Mouse (Mus musculus) forebrain, postnatal 0 days (tissue): ENCODE results near the gene Adam12. TPM values are rescaled to one million over a fixed set of nuclear protein-coding genes. Genes with fewer than 3 reads are reported as not detected.

ENCODE experiments used
- ATAC-seq: fragments of 200-750 bp; cut with Nextera tagmentation; 2 replicates; pipeline ENCODE4 v1.8.0; 2017; ENCODE audit warnings: mild to moderate bottlenecking, moderate library complexity
- DNase-seq: peaks from one replicate; pipeline ENCODE4 v3.0.0-alpha.2; 2015
- H3K27ac ChIP-seq: fragments of 300-500 bp; sonication (generic); 2 replicates; pipeline ENCODE4 v1.5.1; 2014; ENCODE audit warnings: low read depth, mild to moderate bottlenecking, antibody characterized with exemption, low read length, moderate library complexity, mixed read lengths
- H3K27me3 ChIP-seq: fragments of 300-500 bp; sonication (generic); 2 replicates; pipeline ENCODE4 v1.6.1; 2014; ENCODE audit warnings: mild to moderate bottlenecking, low read length, mixed read lengths; ENCODE audit not compliant: insufficient read depth
- H3K36me3 ChIP-seq: fragments of 300-500 bp; sonication (generic); 2 replicates; pipeline ENCODE4 v1.6.1; 2014; ENCODE audit warnings: mild to moderate bottlenecking, moderate library complexity; ENCODE audit not compliant: insufficient read depth
- H3K4me1 ChIP-seq: fragments of 300-500 bp; sonication (generic); 2 replicates; pipeline ENCODE4 v1.6.1; 2014; ENCODE audit warnings: antibody characterized with exemption; ENCODE audit not compliant: insufficient read depth
- H3K4me2 ChIP-seq: fragments of 300-500 bp; sonication (generic); 2 replicates; pipeline ENCODE4 v1.6.1; 2014; ENCODE audit warnings: low read depth, mild to moderate bottlenecking, moderate library complexity
- H3K4me3 ChIP-seq: fragments of 300-500 bp; sonication (generic); 2 replicates; pipeline ENCODE4 v1.5.1; 2014; ENCODE audit warnings: low read depth, low read length, mixed read lengths
- H3K9ac ChIP-seq: fragments of 300-500 bp; sonication (generic); 2 replicates; pipeline ENCODE4 v1.6.1; 2014; ENCODE audit warnings: mild to moderate bottlenecking
- H3K9me3 ChIP-seq: fragments of 300-500 bp; sonication (generic); 2 replicates; pipeline ENCODE4 v1.6.1; 2016; ENCODE audit warnings: low read length
- CTCF ChIP-seq: sonication (generic); IDR thresholded peaks from 2 replicates; pipeline ENCODE4 v1.5.1; 2016; ENCODE audit warnings: antibody characterized with exemption, control low read depth, low read depth
- WGBS: fragments of 180-500 bp; shearing (Covaris S2); extraction: QIAGEN DNeasy Blood & Tissue Kit; methylation state at CpG from one replicate; pipeline ENCODE4 v1.1.7; 2014; 5-methylcytosine and 5-hydroxymethylcytosine counted together
- polyA plus RNA-seq: library from polyadenylated mRNA; unstranded; fragments of >200 nt; fragmentation: Nextera tagmentation; extraction: Ambion mirVana; gene quantifications from 2 replicates; pipeline ENCODE4 v1.2.1, GENCODE M21; 2015
- total RNA-seq: library from RNA; depleted of rRNA; stranded (reverse); fragments of >200 nt; gene quantifications from 2 replicates; pipeline ENCODE4 v1.2.3, GENCODE M21; 2014

The Adam12 gene
- total and polyA plus RNA-seq, 2 experiments from 2014 or later, result 1.9 to 13.3 TPM

- no peaks in the 10 kb centered on the region for H3K27me3 ChIP-seq
- H3K4me3 ChIP-seq, result no peak overlapping the region
- WGBS, result 64% methylated on average over 3 of the region's 3 CpGs
- H3K9ac ChIP-seq, result no peak overlapping the region
- ATAC-seq, result no peak
- no peak overlapping the region for H3K4me2 ChIP-seq
- no peaks in the 10 kb centered on the region for H3K36me3 ChIP-seq
- no peak for TF ChIP-seq CTCF
- H3K27ac ChIP-seq, result no peak overlapping the region
- H3K4me1 ChIP-seq, result no peaks in the 10 kb centered on the region
- H3K9me3 ChIP-seq, result no peaks in the 10 kb centered on the region
- peak; percentile 18 for DNase-seq
These were observed 320.1 kb downstream of the Adam12 start for GRCm38 (mm10) chr7:133911881-133912280.

GRCm38 (mm10) chr7:133909833-133910375 is 322.0 kb downstream of the Adam12 start:
- Histone ChIP-seq H3K9ac (no peak overlapping the region), H3K27ac (no peak overlapping the region), H3K4me3 (no peak overlapping the region), H3K4me1 (no peaks in the 10 kb centered on the region), H3K9me3 (0 out of 2 replicates have a peak, but pooled peaks cover 11% of the 10 kb centered on the region), H3K27me3 (no peaks in the 10 kb centered on the region), H3K36me3 (no peaks in the 10 kb centered on the region), H3K4me2 (no peak overlapping the region)
- no peak for TF ChIP-seq CTCF
- WGBS, result 84% methylated on average over 7 of the region's 7 CpGs
- no peak for DNase-seq
- no peak for ATAC-seq

GRCm38 (mm10) chr7:133908966-133909365 is 323.0 kb downstream of the Adam12 start:
- Histone ChIP-seq H3K36me3 (no peaks in the 10 kb centered on the region), H3K9me3 (0 out of 2 replicates have a peak, but pooled peaks cover 14% of the 10 kb centered on the region), H3K9ac (no peak overlapping the region), H3K4me2 (no peak overlapping the region), H3K27ac (no peak overlapping the region), H3K27me3 (no peaks in the 10 kb centered on the region), H3K4me3 (no peak overlapping the region), H3K4me1 (no peaks in the 10 kb centered on the region)
- no peak for TF ChIP-seq CTCF
- no peak for ATAC-seq
- 90% methylated on average over 4 of the region's 4 CpGs for WGBS
- DNase-seq, result no peak

- DNase-seq (no peak), ATAC-seq (no peak)
- Histone ChIP-seq H3K4me2 (no peak overlapping the region), H3K27me3 (no peaks in the 10 kb centered on the region), H3K9me3 (no peaks in the 10 kb centered on the region), H3K4me3 (no peak overlapping the region), H3K27ac (no peak overlapping the region), H3K36me3 (no peaks in the 10 kb centered on the region), H3K4me1 (no peaks in the 10 kb centered on the region), H3K9ac (no peak overlapping the region)
- WGBS, result 87% methylated on average over 4 of the region's 4 CpGs
- no peak for TF ChIP-seq CTCF
These were observed 332.6 kb downstream of the Adam12 start for GRCm38 (mm10) chr7:133899391-133899790.

GRCm38 (mm10) chr7:133891796-133892195 is 340.1 kb downstream of the Adam12 start:
- H3K4me1 ChIP-seq, result no peaks in the 10 kb centered on the region
- TF ChIP-seq CTCF, result no peak
- no peak overlapping the region for H3K27ac ChIP-seq
- H3K9ac ChIP-seq, result no peak overlapping the region
- no peaks in the 10 kb centered on the region for H3K9me3 ChIP-seq
- no peaks in the 10 kb centered on the region for H3K27me3 ChIP-seq
- DNase-seq (no peak), ATAC-seq (no peak)
- 71% methylated on average over 4 of the region's 4 CpGs for WGBS
- no peaks in the 10 kb centered on the region for H3K36me3 ChIP-seq
- H3K4me3 ChIP-seq, result no peak overlapping the region
- H3K4me2 ChIP-seq, result no peak overlapping the region

GRCm38 (mm10) chr7:133891298-133891697 is 340.6 kb downstream of the Adam12 start:
- H3K27me3 ChIP-seq, result no peaks in the 10 kb centered on the region
- DNase-seq (no peak), ATAC-seq (no peak)
- no peaks in the 10 kb centered on the region for H3K9me3 ChIP-seq
- WGBS, result 95% methylated on average over 9 of the region's 9 CpGs
- no peak for TF ChIP-seq CTCF
- no peaks in the 10 kb centered on the region for H3K36me3 ChIP-seq
- no peaks in the 10 kb centered on the region for H3K4me1 ChIP-seq
- H3K4me3 ChIP-seq, result no peak overlapping the region
- H3K4me2 ChIP-seq, result no peak overlapping the region
- no peak overlapping the region for H3K27ac ChIP-seq
- H3K9ac ChIP-seq, result no peak overlapping the region

- DNase-seq (no peak), ATAC-seq (no peak)
- no peak overlapping the region for H3K9ac ChIP-seq
- H3K27ac ChIP-seq, result no peak overlapping the region
- no peak overlapping the region for H3K4me3 ChIP-seq
- 93% methylated on average over 4 of the region's 4 CpGs for WGBS
- no peaks in the 10 kb centered on the region for H3K9me3 ChIP-seq
- H3K36me3 ChIP-seq, result no peaks in the 10 kb centered on the region
- H3K27me3 ChIP-seq, result no peaks in the 10 kb centered on the region
- no peak for TF ChIP-seq CTCF
- H3K4me1 ChIP-seq, result no peaks in the 10 kb centered on the region
- no peak overlapping the region for H3K4me2 ChIP-seq
These were observed 342.0 kb downstream of the Adam12 start for GRCm38 (mm10) chr7:133889986-133890385.
